Mouse (Mus musculus) T-helper 1 cell (primary cell): ENCODE results near the gene Ceacam5.

Experiments
- in situ Hi-C: fragments of 300-600 bp; cut with MboI, MseI; formaldehyde crosslinking; loops from one replicate; pipeline ENCODE4 v1.15.1; 2025; ENCODE audit warnings: high pct_unique_total_duplicates

The Ceacam5 gene

DNA sequence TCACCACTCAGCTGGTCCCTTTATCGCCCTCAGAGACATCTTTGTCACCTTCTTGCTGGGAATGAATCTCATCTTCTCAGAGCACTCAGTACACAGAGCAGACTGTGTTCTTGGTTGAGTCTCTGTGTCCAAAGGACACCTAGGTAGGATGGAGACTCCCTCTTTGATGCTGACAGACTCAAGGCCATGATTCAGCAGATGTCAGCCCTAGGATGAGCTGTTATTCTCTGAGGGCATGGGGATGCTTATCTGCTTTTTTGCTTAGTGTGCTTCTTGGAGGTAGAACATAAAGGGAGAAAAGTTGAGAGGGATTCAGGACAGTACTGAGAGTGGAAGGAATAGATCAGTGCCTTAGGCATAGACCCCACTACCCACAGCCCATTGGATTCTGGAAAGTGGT is at the start of gene Ceacam5:
Gene Ceacam5, plus strand, starts transcription at position 301 of the 400 bp plus-strand sequence.
- in situ Hi-C loops, result no loop called here
